Mouse (Mus musculus): Measurements from ENCODE around the gene Mb21d2.

The Mb21d2 gene

DNA sequence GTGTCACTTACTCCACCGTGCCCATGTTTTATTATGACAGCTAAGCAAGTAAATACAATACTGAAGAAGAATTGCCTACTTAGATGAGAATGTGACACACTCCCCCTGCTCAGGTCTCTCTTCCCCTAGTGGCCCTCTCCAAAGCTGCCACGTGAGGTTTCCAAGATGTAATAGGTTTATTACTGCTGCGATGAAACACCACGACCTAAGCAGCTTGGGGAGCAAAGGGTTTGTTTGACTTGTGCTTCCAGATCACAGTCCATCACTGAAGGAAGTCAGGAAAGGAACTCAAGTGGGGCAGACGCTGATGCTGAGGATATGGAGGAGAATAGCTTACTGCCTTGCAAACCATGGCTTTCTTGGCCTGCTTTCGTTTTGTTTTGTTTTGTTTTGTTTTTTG lies 65.9 kb downstream of the Mb21d2 start:
- DNase-seq (ENCODE audit: low read depth), result no peak

DNA sequence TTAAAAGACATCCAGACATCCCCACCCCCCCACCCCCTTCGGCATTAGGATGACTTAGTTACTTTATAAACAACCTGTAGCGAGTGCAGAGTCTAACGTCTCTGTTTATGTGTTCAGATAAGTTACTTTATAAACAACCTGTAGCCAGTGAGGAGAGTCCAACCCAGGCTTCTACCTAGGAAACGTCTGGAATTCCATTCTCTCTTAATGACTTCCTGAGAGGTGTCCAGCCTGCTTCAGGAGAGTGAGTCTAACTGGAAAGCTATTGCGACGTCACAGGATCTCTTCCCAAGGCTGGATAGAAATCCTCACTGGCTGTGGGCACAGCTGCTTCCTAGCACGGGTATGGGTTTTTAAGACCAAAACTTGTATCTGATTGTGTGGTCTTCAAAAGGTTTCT lies 67.4 kb downstream of the Mb21d2 start:
- no peak for DNase-seq (ENCODE audit: low read depth)

DNA sequence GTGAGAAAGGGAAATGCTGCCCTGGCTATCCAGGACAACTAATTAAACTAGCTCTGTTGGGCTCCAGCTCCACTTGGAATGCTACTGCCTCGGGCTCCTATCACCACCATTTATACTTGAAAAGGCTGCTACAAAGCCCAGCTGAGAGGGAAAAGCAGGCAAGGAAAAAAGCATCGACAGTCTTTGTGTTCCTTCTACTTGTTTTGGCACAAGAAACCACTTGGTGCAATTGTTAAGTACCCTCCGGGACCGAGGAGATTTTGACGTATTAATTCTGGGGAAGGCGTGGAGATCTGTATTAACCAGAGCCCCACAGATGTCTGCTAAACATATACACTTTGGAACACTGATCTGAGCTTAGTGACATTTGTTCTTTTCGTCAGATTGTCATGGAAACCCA lies 69.8 kb downstream of the Mb21d2 start:
- no peak for DNase-seq (ENCODE audit: low read depth)

DNA sequence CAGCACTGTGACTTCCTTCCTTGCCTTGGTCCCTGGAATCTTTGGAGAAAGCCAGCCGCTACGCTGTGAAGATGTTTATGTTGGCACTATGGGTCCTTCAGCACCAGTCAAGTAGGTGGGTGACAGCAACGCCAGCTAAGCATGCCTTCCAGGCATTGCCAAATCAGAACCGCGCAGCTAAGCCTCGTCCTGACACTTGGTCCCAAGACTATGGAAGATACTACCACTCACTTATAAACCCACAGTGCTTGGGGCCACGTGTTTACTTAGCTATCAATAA lies 70.5 kb downstream of the Mb21d2 start:
- no peak for DNase-seq (ENCODE audit: low read depth)

DNA sequence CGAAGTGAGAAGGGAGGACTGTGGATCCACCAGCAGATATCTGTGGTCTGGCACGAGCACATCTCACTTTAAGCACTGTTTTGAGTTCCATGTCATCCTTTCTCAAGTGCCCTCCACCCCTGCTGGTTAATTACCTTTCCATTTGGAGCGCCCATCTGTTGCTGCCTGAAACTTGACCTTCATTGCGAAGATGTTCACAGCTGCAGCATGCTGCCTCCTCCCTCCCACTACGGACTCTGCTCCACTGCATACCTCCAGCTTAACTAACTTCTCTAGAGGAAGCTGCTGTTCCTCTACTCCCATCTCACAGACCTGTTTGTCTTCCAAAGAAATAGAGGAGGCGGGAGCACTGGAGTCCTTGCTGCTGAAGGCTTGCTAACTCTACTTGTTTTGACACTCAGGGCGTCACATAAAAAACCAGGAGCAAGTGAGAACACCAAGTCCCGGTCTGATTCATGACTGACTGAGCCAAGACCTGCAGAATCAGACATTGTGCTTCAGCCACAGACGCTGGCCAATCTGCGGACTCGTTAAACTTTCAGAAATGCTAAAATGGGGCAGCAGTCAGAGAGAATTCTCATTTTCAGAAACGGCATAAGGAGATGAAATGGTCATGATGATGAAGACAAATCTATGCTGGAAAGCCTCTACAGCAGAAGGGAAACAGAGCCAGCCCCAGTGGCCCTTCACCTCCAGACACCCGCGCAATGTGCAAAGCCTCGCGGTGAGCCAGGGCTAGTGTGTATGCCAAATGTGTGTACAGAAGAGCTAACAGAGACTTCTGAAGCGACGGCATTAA lies 71.1 kb downstream of the Mb21d2 start:
- no peak for DNase-seq (ENCODE audit: low read depth)

DNA sequence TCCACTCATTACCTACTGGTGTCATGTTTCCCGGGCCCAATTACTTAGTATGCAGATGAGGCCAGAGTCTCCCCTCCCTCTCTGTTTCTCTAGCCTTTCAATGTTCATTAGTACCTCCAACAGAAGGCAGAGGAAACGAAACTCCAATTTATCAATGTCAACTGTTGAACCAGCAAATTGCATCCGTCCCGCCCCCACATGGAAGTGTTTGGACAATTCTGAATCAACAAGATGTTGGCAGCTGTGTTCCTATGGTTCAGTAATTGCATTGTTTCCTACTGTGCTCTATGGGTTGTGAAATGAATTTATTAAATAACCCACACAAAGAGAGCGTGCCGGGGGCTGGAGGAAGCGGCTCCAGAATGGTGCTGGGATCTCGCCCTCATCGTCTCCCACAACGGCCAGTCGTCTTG lies 78.1 kb downstream of the Mb21d2 start:
- no peak for DNase-seq (ENCODE audit: low read depth)

DNA sequence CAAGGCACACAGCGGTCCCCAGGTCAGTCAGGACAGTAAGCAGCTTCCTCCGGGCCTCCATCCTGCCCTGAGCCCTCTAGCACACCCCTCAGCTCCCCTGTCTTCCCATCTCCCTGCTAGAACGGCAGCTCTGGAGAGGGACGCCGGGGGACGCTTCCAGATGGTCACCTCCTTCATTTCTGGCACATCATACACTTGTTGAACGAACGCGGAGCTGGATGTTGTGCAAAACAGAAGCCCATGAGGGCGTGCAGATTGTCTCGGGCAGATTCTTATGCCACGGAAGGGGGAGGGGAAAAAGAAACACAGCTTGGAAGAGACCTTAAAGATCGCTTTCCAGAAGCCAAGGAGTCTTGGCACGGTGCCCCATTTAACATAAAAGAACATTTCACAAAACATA lies 78.6 kb downstream of the Mb21d2 start:
- DNase-seq (ENCODE audit: low read depth), result no peak

DNA sequence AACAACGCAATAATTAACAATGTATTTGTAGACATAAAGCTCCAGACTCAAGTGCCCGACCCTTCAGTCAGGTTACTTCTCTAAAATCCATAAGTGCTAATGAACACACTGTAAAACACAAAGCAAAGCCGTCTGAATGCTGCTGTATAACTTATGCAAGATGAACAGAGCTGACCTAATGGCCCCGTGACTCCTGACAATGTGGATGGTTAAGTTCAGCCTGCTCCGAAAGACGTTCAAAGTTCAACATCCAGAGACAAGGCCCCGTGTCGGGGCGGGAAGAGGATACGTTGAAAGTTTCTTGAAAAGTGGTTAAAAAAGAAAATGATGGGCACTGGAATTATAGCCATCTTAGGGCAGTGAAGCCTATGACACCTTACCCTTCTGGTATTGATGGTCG lies 83.3 kb downstream of the Mb21d2 start:
- no peak for DNase-seq (ENCODE audit: low read depth)

DNA sequence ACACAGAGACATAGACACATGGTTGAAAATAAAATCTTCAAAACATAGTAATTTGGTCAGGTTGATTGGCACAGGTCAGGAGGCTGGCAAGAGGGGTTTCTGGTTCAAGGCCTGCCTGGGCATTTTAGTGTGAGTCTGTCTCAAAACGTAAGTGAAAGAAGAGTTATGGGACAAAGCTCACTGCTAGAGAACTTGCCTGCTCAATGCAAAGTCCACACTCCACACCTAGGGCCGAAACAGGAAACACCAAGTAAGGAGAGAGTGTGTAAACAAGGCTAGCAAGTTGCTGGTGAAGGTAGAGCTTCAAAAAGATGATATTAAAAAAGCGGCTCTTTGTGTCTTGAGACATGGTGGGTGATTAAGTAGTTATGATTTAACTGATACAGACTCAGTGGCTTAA lies 84.1 kb downstream of the Mb21d2 start:
- DNase-seq (ENCODE audit: low read depth), result no peak

DNA sequence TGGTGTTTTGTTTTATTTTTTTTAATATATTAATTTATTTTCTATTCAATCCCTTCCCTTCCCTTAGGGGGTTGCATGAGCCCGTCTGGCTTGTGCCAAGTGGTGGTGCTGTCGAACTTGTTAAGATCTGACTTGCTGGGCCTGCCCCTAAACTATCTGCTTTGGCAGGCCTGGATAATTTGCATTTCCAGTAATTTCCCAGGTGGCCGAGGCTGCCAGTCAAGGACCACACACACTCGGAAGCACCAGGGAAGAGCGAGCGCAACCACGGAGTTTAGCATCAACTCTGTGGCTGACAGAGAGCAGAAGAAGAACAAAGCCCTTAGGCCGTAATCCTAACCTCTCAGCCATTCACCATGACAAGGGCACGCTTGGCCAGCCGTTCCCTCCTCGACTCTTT lies 88.4 kb downstream of the Mb21d2 start:
- DNase-seq (ENCODE audit: low read depth), result no peak

DNA sequence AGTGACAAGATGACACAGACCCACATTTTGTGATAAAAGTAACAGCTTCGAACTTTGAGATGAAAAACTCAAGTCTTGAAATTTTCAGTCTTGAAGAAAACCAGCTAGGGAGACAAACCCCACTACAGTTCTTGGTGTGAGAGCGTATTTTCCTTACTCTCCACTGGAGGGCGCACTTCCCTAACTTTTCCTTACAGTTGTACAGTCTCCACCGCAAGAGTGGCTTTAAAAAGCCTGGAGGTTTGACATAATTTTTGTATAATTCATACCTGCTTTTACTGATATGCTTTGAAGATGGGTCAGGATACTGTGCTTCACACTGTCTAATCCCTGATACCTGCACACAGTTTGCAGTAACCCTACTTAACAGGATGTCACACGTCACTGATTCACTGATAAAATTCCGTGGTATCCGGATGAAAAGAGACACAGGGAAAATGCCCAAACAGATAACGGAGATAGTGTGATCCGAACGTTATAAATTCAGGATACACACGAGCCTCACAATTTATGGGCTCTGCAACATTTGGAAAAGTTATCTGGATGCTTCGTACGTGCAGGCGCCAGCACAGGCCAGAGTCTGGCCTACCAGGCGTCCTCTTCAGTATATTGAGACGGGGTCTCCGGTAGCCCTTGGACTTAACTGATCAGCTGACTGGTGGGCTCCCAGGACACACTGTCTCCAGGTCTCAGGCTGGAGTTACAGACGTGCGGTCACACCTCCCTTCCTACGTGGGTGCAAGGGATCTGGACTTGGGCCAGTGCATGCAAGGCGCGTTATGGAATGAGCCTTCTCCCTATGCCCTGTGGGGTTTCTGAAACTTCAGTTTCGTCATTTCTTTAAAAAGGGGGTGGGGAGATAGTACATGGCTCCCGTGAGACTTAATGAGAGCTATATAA lies 89.1 kb downstream of the Mb21d2 start:
- DNase-seq (ENCODE audit: low read depth), result peak; percentile 19

DNA sequence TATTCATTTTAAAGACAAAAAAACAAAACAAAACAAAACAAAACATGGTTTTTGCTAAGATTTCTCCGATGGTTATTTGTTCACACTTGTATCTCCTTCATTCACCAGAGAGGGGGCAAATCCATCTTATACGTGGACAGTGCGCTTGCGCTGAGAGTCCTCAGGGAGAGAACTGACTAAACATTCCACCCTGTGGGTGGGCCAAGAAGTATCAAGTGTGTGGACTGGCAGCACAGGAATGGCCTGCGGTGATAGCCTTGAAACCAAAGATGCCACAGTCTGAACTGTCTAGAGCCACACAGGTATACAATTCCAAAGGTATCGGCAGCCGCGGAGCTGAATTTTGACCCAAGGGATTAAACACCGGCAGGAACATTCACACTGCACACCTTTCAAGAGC lies 89.9 kb downstream of the Mb21d2 start:
- no peak for DNase-seq (ENCODE audit: low read depth)

DNA sequence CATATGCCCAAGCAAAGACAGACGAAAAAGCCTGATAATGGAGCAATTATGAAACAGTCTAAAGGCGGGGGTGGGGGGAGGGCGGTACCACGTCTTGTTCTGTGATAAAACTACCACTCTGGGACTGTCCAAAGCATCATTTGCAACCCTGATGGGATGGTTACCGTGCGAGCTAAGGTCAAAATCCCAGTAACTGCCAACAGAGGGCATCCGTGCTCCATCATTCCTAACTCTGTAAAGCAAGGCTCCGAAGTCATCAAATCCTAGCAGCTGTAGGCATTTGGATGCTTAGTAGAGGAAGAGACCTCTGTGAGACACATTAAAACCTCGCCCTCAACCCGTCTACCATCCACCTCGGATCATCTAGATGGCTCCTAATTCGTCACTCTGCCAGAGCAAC lies 91.5 kb downstream of the Mb21d2 start:
- DNase-seq (ENCODE audit: low read depth), result no peak

DNA sequence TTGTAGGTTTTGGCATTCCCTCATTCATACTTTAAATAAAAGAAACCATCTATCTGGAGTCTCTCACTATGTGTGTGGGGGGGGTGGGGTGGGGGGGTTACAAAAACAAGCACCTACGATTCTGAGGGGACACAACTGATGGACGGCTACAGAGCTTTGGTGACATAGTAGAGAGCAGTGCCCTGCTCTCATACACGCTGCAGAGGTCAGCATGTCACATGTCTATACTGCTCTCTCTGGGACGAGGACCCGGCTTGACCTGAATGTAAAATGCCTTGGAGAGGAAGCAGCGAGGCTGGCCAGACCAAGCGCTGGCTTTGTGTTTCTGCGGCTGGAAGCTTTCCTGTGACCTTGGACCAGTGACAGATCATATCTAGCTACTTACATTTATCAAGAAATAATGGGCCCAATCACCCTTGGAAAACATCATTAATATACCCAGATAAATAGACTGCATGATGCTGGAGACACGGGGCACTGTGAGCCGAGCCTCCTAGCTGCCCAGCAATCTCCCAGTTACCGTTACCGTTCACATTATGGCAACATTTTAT lies 97.3 kb downstream of the Mb21d2 start:
- DNase-seq (ENCODE audit: low read depth), result no peak

DNA sequence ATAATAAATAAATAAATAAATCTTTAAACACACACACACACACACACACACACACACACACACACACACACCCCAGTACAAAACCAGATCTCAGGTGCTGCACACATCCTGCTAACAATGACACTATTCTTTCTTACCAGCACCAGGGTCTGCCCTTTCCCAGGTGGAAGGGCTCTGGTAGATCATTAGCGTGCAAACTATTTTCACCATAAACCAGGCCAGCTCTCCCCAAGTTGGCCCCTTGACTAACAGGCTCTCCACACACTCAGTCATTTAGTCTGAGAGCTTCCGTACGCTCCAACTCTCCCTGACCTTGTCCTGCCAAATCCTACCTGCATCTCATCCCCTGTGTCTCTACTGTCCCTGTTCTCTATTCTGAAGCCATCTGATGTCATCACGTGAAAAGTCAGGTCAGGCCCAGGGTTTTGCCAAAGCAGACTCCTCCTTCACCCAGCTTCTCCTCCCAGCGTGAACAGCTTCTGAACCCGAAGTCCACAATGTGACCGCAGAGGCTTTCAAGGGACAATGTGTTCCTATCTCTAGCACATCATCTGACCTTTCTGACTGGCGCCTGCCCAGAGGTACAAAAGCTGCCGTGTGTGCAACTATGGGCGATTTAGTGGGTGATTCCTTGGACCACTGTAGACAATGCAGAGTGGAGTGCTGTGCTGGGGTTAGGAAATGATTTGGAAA lies 100.1 kb downstream of the Mb21d2 start:
- DNase-seq (ENCODE audit: low read depth), result no peak

DNA sequence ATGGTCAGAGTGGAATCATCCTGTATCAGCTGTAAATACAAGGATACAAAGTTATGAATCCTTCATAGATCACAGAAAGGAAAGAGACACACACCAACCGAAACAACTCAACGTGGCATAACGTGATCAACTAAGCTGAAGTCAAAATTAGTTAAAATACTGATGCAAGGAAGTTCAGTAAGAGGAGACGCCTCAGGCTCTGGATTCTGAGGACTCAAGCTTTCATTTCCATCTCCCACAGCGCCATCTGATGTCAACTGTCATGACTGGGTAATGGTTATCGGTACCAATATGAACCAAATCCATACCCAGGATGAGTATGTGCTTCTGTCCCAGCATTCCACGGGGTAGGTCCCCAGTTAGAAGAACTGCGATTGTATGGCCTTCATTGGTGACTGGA lies 104.7 kb downstream of the Mb21d2 start:
- DNase-seq (ENCODE audit: low read depth), result no peak

DNA sequence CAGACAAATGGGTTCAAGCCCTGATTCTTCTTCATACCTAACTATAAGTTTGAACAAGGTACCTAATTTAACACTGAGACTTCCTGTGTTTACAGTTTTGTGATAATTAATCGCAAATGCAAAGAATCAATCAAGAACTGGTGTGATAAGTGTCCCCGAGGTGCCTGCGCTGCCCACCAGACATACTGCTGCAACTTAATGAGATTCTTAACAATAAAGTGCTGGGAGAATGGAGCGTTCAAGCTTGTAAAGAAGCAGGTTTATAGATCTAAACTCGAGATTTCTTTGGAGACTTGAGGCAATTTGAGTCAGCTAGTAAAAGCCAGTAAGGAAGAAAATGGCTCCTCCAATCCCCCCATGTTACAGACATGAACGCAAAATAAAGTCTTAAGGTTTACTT lies 107.7 kb downstream of the Mb21d2 start:
- no peak for DNase-seq (ENCODE audit: low read depth)

DNA sequence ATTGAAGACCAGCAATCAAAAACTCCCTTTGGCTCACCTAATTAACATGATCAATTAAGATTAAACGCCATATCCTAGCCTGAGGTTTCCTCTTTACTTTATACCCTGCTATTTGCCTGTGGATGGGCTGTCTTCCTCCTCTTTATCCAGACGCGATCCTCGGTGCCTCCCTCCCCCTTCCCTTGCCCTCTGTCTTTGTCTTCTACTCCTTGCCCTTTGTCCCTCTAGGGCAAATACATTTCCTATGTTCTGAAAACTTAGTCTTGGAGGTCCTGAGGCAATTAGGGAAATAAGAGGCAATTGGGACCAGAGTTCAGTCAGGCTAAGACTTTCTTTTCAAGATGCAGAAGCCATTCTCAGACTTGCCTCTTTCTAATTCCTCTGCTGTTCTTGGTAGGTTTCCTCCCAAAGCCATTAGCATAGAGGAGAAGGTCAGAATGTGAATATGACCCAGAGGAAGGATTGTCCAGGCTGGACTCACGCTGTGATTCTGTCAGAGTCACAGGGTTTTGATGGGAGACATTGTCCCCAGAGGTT lies 110.7 kb downstream of the Mb21d2 start:
- no peak for DNase-seq (ENCODE audit: low read depth)

DNA sequence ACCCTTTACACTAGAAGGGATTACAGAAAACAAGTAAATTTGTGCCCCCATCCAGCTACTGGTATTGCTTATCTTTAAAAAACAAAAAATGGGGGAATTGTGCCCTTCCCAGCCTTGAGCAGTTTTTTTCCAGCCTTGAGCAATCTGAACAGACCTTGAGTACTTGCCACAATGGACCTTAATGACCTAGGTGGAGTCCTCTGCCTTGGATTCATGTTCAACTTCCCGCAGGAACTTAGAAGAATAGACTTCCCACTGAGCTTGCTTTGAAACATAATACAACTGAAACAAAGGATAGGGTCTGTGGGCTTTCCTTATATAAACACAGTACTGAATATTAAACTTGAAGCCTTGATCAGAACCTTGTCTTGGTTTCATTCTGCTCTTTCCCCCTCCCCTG lies 116.2 kb downstream of the Mb21d2 start:
- DNase-seq (ENCODE audit: low read depth), result no peak

DNA sequence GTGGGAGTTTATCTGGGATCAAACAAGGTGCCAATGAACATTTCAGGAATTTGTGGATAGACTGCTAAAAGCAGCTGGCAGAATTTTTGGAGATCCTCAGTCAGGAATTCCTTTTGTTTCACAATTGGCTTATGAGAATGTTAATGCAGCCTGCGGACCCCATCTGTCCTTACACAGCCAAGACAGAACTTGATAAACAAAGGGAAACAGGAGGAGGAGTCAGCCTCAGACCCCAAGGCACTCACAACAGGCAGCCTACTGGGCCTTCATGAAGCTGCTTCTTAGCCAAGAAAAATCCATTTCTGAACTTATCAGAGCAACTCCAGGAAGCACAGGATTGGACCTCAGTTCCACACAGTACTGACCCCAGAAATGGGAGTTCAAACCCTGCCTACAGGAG lies 120.4 kb downstream of the Mb21d2 start:
- no peak for DNase-seq (ENCODE audit: low read depth)

DNA sequence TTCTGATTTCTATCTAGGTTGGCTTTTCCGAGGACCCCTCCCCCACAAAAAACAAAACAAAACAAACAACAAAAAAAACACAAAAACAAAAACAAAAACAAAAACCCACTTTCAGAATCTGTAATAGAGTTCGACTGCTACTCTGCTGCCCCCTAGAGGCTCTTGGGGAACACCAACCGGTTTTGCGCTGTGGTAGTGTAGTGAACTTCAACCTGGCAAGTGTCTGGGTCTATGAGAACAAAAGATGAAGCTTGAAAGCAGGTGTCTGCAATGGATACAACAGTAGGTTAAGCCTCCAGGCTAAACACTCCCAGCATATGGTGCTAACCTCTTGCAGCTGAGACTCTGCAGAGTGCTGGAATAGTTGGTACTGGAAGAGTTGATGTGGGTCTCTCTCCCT lies 136.4 kb downstream of the Mb21d2 start:
- no peak for DNase-seq (ENCODE audit: low read depth)
